In genomic region chr4:123343471-123343789, GRCm38 (mm10) we compare ENCODE assay signal across 9 mouse cellular contexts. TPM values are rescaled to one million over a fixed set of nuclear protein-coding genes. Genes with fewer than 3 reads are reported as not detected.
A peak's percentile ranks its signal among the peaks of the same experiment; 100 is the strongest.
DNase-seq lines count a peak whose midpoint lies in the region; ATAC-seq and TF ChIP-seq lines count a peak whose summit lies in the region.
"Had no signal": no experiment of that assay in that cellular context is flagged by ENCODE, and none has a peak within 500 bp of the region (broad histone marks: within the 10 kb centered on the region; RNA-seq: fewer than 3 reads in every experiment).

No protein-coding gene starts in this region.

- peaks cover 0 to 17% of the 10 kb centered on the region in 2 experiments for H3K36me3 ChIP-seq in CH12.LX (replicated peaks in 1 of 2; ENCODE audit: control insufficient read depth in 1 of 2, insufficient read depth in 1 of 2, low read length in 1 of 2)
- H3K36me3 ChIP-seq in forebrain, embryonic 16.5 days (ENCODE audit: control insufficient read depth, insufficient read depth): peaks cover 2% of the 10 kb centered on the region; the same call in 1 of the 2 replicates
- H3K36me3 ChIP-seq in liver, embryonic 16.5 days (ENCODE audit: control insufficient read depth, insufficient read depth): no peaks in the 10 kb centered on the region

- no peaks in the 10 kb centered on the region for H3K9me3 ChIP-seq in CH12.LX (replicated peaks; ENCODE audit: low read length)
- no peaks in the 10 kb centered on the region for H3K9me3 ChIP-seq in forebrain, embryonic 16.5 days (ENCODE audit: control insufficient read depth, low read length)
- H3K9me3 ChIP-seq in liver, embryonic 16.5 days (replicated peaks; ENCODE audit: control insufficient read depth, low read length): no peaks in the 10 kb centered on the region

- TF ChIP-seq EP300 in CH12.LX (IDR thresholded peaks at IDR 0.05; ENCODE audit: low read length): no peak

- H3K4me1 ChIP-seq in CH12.LX (ENCODE audit: control insufficient read depth in 1 of 2, insufficient read depth in 2 of 2): peaks cover 19 to 33% of the 10 kb centered on the region in 2 experiments
- H3K4me1 ChIP-seq in forebrain, embryonic 16.5 days (replicated peaks; ENCODE audit: control insufficient read depth, insufficient read depth, low read length): peaks cover 10% of the 10 kb centered on the region
- peaks cover 14% of the 10 kb centered on the region for H3K4me1 ChIP-seq in liver, embryonic 16.5 days (ENCODE audit: control insufficient read depth, low read depth, low read length)

- peak overlapping the region; percentile 5; the same call in 1 of the 2 replicates for H3K9ac ChIP-seq in CH12.LX (ENCODE audit: insufficient read depth, low read depth)
- H3K9ac ChIP-seq in forebrain, embryonic 16.5 days (replicated peaks; ENCODE audit: low read depth, low read length): no peak overlapping the region
- H3K9ac ChIP-seq in liver, embryonic 16.5 days (ENCODE audit: low read depth, low read length): peak overlapping the region; percentile 33; the same call in 1 of the 2 replicates

- peaks cover 14% of the 10 kb centered on the region for H3K27me3 ChIP-seq in CH12.LX (replicated peaks)
- peaks cover 36% of the 10 kb centered on the region for H3K27me3 ChIP-seq in forebrain, embryonic 16.5 days (replicated peaks; ENCODE audit: control insufficient read depth, insufficient read depth, low read length)
- H3K27me3 ChIP-seq in liver, embryonic 16.5 days (ENCODE audit: control insufficient read depth, insufficient read depth, low read depth, low read length): peaks cover 39% of the 10 kb centered on the region

- H3K4me3 ChIP-seq in gastrocnemius, adult 2 months: peak overlapping the region; percentile 77
- H3K4me3 ChIP-seq in CH12.LX (replicated peaks in 1 of 3; ENCODE audit: low read depth in 2 of 3, low read length in 2 of 3, poor library complexity in 1 of 3): peak overlapping the region; percentile 54 to 75 (median 63)
- peak overlapping the region; percentile 54 for H3K4me3 ChIP-seq in forebrain, embryonic 16.5 days (replicated peaks; ENCODE audit: low read length)
- peak overlapping the region; percentile 62 for H3K4me3 ChIP-seq in liver, embryonic 16.5 days (ENCODE audit: low read depth, low read length)

- no peak for TF ChIP-seq POLR2A in CH12.LX (IDR thresholded peaks at IDR 0.05; ENCODE audit: low read depth, low read length)

- intact Hi-C loops in gastrocnemius, adult 2 months (cut with DNase I): no loop called here

- no peak overlapping the region for H3K27ac ChIP-seq in gastrocnemius, adult 2 months
- no peak overlapping the region for H3K27ac ChIP-seq in CH12.LX (ENCODE audit: insufficient read depth, low read depth)
- no peak overlapping the region for H3K27ac ChIP-seq in forebrain, embryonic 16.5 days (ENCODE audit: low read length)
- no peak overlapping the region for H3K27ac ChIP-seq in liver, embryonic 16.5 days (ENCODE audit: low read length)

- peak overlapping the region; percentile 79 for H3K4me2 ChIP-seq in CH12.LX (ENCODE audit: insufficient read depth, low read depth, poor library complexity, severe bottlenecking)
- H3K4me2 ChIP-seq in forebrain, embryonic 16.5 days (ENCODE audit: low read length): peak overlapping the region; percentile 59
- H3K4me2 ChIP-seq in liver, embryonic 16.5 days (ENCODE audit: low read depth, low read length): peak overlapping the region; percentile 77

- dilution Hi-C loops in CH12.LX (cut with MboI; ENCODE audit: extremely low pct_ligation_motif_present, extremely low pct_unique_long_range_greater_than_20kb, low sequenced_read_pairs): no loop called here

- ATAC-seq in forebrain, embryonic 16.5 days: no peak
- ATAC-seq in liver, embryonic 16.5 days (ENCODE audit: low read depth): 0 out of 2 replicates have a peak, but pooled peaks have one; percentile 5

- WGBS in forebrain, embryonic 16.5 days: 10% methylated on average over 6 of the region's 6 CpGs
- WGBS in liver, embryonic 16.5 days (ENCODE audit: insufficient replicate concordance): 6% methylated on average over 6 of the region's 6 CpGs

- no peaks in the 10 kb centered on the region for H3K79me2 ChIP-seq in CH12.LX (replicated peaks; ENCODE audit: control insufficient read depth, extremely low read depth, insufficient read depth, poor library complexity, severe bottlenecking)

- TF ChIP-seq CTCF in gastrocnemius, adult 2 months (IDR thresholded peaks at IDR 0.05): no peak
- no peak for TF ChIP-seq CTCF in CH12.LX (conservative IDR thresholded peaks at IDR 0.05 in 1 of 2, IDR thresholded peaks at IDR 0.05 in 1 of 2; ENCODE audit: low read depth in 2 of 2, low read length in 2 of 2)

- no peak for TF ChIP-seq RAD21 in CH12.LX (IDR thresholded peaks at IDR 0.05; ENCODE audit: low read depth, low read length)

- DNase-seq in gastrocnemius, adult 2 months: no peak
- no peak for DNase-seq in gastrocnemius, adult 8-10 months (ENCODE audit: low spot score in 2 of 2)
- DNase-seq in CH12.LX (ENCODE audit: extremely low read depth): peak; percentile 45
- no peak for DNase-seq in layer of hippocampus, adult 8-10 months (ENCODE audit: low spot score in 2 of 2)
- no peak for DNase-seq in gastrocnemius, postnatal 4 days (ENCODE audit: low spot score in 2 of 2)
- no peak for DNase-seq in right cerebral cortex, postnatal 36 days (ENCODE audit: low spot score in 2 of 2)
- DNase-seq: cerebellum, adult 9-10 months had no signal

- in situ Hi-C loops in CH12.LX (cut with MboI; ENCODE audit: low pct_ligation_motif_present, low pct_unique_long_range_greater_than_20kb, low sequenced_read_pairs): loop anchor here (5.0 kb wide), 1 partner anchor 41 kb away; no protein-coding TSS in a partner anchor

TF ChIP-seq in CH12.LX, 34 proteins besides CTCF, POLR2A, EP300 and RAD21:
- TF ChIP-seq TCF12 (IDR thresholded peaks at IDR 0.05; ENCODE audit: low read depth, low read length) (no peak), MAFK (IDR thresholded peaks at IDR 0.05; ENCODE audit: insufficient replicate concordance, low read length) (no peak), BHLHE40 (IDR thresholded peaks at IDR 0.05; ENCODE audit: low read depth, low read length) (no peak), MYC (IDR thresholded peaks at IDR 0.05; ENCODE audit: low read depth, low read length) (no peak), MEF2A (IDR thresholded peaks at IDR 0.05; ENCODE audit: borderline replicate concordance, low read depth, low read length) (no peak), IRF4 (IDR thresholded peaks at IDR 0.05; ENCODE audit: low read depth, low read length) (no peak), USF1 (IDR thresholded peaks at IDR 0.05; ENCODE audit: low read depth, low read length) (no peak), HCFC1 (IDR thresholded peaks at IDR 0.05; ENCODE audit: low read depth, low read length) (no peak), ZMIZ1 (IDR thresholded peaks at IDR 0.05; ENCODE audit: low read depth, low read length) (no peak), KAT2A (IDR thresholded peaks at IDR 0.05; ENCODE audit: insufficient replicate concordance, low read length) (no peak), ZKSCAN1 (IDR thresholded peaks at IDR 0.05; ENCODE audit: borderline replicate concordance, low read depth, low read length) (no peak), MAZ (IDR thresholded peaks at IDR 0.05; ENCODE audit: low read depth, low read length) (no peak), POLR2AphosphoS2 (IDR thresholded peaks at IDR 0.05; ENCODE audit: low read depth, low read length) (no peak), UBTF (IDR thresholded peaks at IDR 0.05; ENCODE audit: low read depth, low read length) (no peak), MXI1 (IDR thresholded peaks at IDR 0.05; ENCODE audit: low read depth, low read length) (no peak), SIN3A (IDR thresholded peaks at IDR 0.05; ENCODE audit: low read length) (no peak)

RNA-seq across cellular contexts. Expression of gene Bmp8a, which starts 0.4 kb away (rescaled TPM):
- 1 to 10 TPM in 1 of 2 experiments, under 1 TPM in 1; 0.98 to 2.6 TPM for total RNA-seq in gastrocnemius, adult 2 months (2021)
- total RNA-seq in gastrocnemius, adult 8-10 months (2022): 1 to 10 TPM in 1 of 4 experiments, under 1 TPM in 2, not detected in 1; 0.56 to 1.3 (median 0.72) TPM
- total RNA-seq in CH12.LX (2012; rRNA removed): 0.68 and 0.71 TPM in 2 replicates
- total RNA-seq in CH12.LX (2014; rRNA removed): 0.26 and 0.30 TPM in 2 replicates
- polyA plus RNA-seq in CH12.LX (2012; ENCODE audit: insufficient read length, low read depth): 0.76 and 0.86 TPM in 2 replicates
- polyA plus RNA-seq in forebrain, embryonic 16.5 days (2015; fragmentation: Nextera tagmentation; extraction: Ambion mirVana): 0.11 TPM in 2 replicates
- polyA plus RNA-seq in liver, embryonic 16.5 days (2015; fragmentation: Nextera tagmentation; extraction: Ambion mirVana): 0.09 and 0.21 TPM in 2 replicates
- under 1 TPM in 2 of 4 experiments, not detected in 2; 0.18 to 0.27 TPM for total RNA-seq in layer of hippocampus, adult 8-10 months (2022)
- total RNA-seq in gastrocnemius, postnatal 4 days (2021): not detected

RNA-seq across cellular contexts. Expression of gene Oxct2a, which starts 20.0 kb away (rescaled TPM):
- total RNA-seq in gastrocnemius, adult 2 months (2021): under 1 TPM in 1 of 2 experiments, not detected in 1; 0.33 TPM
- under 1 TPM in 1 of 4 experiments, not detected in 3; 0.27 TPM for total RNA-seq in gastrocnemius, adult 8-10 months (2022)
- total RNA-seq in CH12.LX (2012; rRNA removed) (0.08 TPM in 2 replicates), CH12.LX (2014; rRNA removed) (not detected in 2 replicates)
- polyA plus RNA-seq in CH12.LX (2012; ENCODE audit: insufficient read length, low read depth): 0.18 TPM in 1 of 2 replicates, not detected in the other
- polyA plus RNA-seq in forebrain, embryonic 16.5 days (2015; fragmentation: Nextera tagmentation; extraction: Ambion mirVana): not detected in 2 replicates
- polyA plus RNA-seq in liver, embryonic 16.5 days (2015; fragmentation: Nextera tagmentation; extraction: Ambion mirVana): not detected in 2 replicates
- total RNA-seq in layer of hippocampus, adult 8-10 months (2022): under 1 TPM in 1 of 4 experiments, not detected in 3; 0.26 TPM
- total RNA-seq in gastrocnemius, postnatal 4 days (2021): not detected
